17 mouse cellular contexts compared by ENCODE assay signal in the genomic region with DNA sequence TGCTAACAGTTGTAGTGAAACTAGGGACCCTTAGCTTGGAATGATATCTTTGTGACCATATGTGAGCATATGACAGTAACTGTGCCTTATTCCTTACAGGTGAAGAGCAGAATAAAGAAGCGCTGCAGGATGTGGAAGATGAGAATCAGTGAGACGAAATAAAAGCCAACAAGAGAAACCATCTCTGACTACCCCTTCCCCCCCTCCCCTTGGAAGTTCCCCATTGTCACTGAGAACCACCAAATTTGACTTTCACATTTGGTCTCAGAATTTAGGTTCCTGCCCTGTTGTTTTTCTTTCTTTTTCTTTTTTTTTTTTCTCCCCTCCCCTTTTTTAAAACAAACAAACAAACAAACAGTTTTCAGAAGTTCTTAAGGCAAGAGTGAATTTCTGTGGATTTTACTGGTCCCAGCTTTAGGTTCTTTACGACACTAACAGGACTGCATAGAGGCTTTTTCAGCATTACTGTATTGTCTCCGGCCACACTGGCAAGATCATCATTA. TPM values are rescaled to one million over a fixed set of nuclear protein-coding genes. Genes with fewer than 3 reads are reported as not detected.
"Had no signal": no experiment of that assay in that cellular context is flagged by ENCODE, and none has a peak within 500 bp of the region (broad histone marks: within the 10 kb centered on the region; RNA-seq: fewer than 3 reads in every experiment).

No protein-coding gene starts in this region.

- DNase-seq: liver, postnatal 0 days; lung, adult 2 months; lung, postnatal 14 days; lung, postnatal 36 days; right cerebral cortex, postnatal 14 days; thymus, adult 18-20 months; thymus, postnatal 14 days; thymus, postnatal 4 days had no signal

- H3K4me3 ChIP-seq: lung, embryonic 15.5 days; megakaryocyte, embryonic 14.5 days; midbrain, embryonic 13.5 days; midbrain, embryonic 15.5 days; neural tube, embryonic 12.5 days had no signal

- H3K27ac ChIP-seq: lung, embryonic 15.5 days; macrophage; midbrain, embryonic 13.5 days; midbrain, embryonic 15.5 days; neural tube, embryonic 12.5 days had no signal

RNA-seq across cellular contexts. Expression of gene Doc2b, which starts 31.3 kb away (rescaled TPM):
- total RNA-seq: megakaryocyte progenitor cell, adult 5-6 weeks; monocyte, adult 5-6 weeks; neutrophil, adult 5-6 weeks had no signal
